In genomic region chr9:67831359-67832045, GRCm38 (mm10) we compare ENCODE assay signal across 8 mouse cellular contexts. TPM values are rescaled to one million over a fixed set of nuclear protein-coding genes. Genes with fewer than 3 reads are reported as not detected.
DNase-seq lines count a peak whose midpoint lies in the region; ATAC-seq and TF ChIP-seq lines count a peak whose summit lies in the region.

No protein-coding gene starts in this region.

- peaks cover 18% of the 10 kb centered on the region for H3K27me3 ChIP-seq in kidney, postnatal 0 days (ENCODE audit: insufficient read depth, low read length)
- peaks cover 59% of the 10 kb centered on the region for H3K27me3 ChIP-seq in forebrain, embryonic 13.5 days
- H3K27me3 ChIP-seq in limb, embryonic 13.5 days, result peaks cover 44% of the 10 kb centered on the region

- H3K9me3 ChIP-seq in kidney, postnatal 0 days (replicated peaks; ENCODE audit: low read length), result no peaks in the 10 kb centered on the region
- no peaks in the 10 kb centered on the region for H3K9me3 ChIP-seq in forebrain, embryonic 13.5 days (replicated peaks)
- H3K9me3 ChIP-seq in limb, embryonic 13.5 days, result no peaks in the 10 kb centered on the region

- no peak for ATAC-seq in kidney, postnatal 0 days (replicated peaks; ENCODE audit: low FRiP score, low read depth)
- ATAC-seq in forebrain, embryonic 13.5 days, result peak; percentile 79
- peak; percentile 44 for ATAC-seq in limb, embryonic 13.5 days (ENCODE audit: low FRiP score, low read depth)

- H3K27ac ChIP-seq in kidney, postnatal 0 days, result no peak overlapping the region
- no peak overlapping the region for H3K27ac ChIP-seq in forebrain, embryonic 13.5 days
- no peak overlapping the region for H3K27ac ChIP-seq in limb, embryonic 13.5 days

- H3K9ac ChIP-seq in kidney, postnatal 0 days (ENCODE audit: low read depth, low read length), result peak overlapping the region; percentile 52
- H3K9ac ChIP-seq in forebrain, embryonic 13.5 days, result peak overlapping the region; percentile 57
- peak overlapping the region; percentile 65 for H3K9ac ChIP-seq in limb, embryonic 13.5 days

- DNase-seq in kidney, postnatal 0 days (ENCODE audit: low spot score), result no peak
- no peak for DNase-seq in kidney, adult 18-20 months
- DNase-seq in brain, adult 2 months (ENCODE audit: low read depth, low spot score), result peak; percentile 57
- peak; percentile 58 for DNase-seq in neural tube, embryonic 10.5 days (ENCODE audit: extremely low spot score, low spot score)
- DNase-seq in spleen, adult 18-20 months, result no peak
- no peak for DNase-seq in urinary bladder, postnatal 14 days (ENCODE audit: low spot score)

- no peaks in the 10 kb centered on the region for H3K36me3 ChIP-seq in kidney, postnatal 0 days (ENCODE audit: insufficient read depth, low read length)
- H3K36me3 ChIP-seq in forebrain, embryonic 13.5 days (ENCODE audit: poor library complexity, severe bottlenecking), result no peaks in the 10 kb centered on the region
- H3K36me3 ChIP-seq in limb, embryonic 13.5 days, result no peaks in the 10 kb centered on the region

- H3K4me2 ChIP-seq in kidney, postnatal 0 days (ENCODE audit: low read length), result peak overlapping the region; percentile 90
- peak overlapping the region; percentile 75 for H3K4me2 ChIP-seq in forebrain, embryonic 13.5 days
- peak overlapping the region; percentile 91 for H3K4me2 ChIP-seq in limb, embryonic 13.5 days (replicated peaks)

- H3K4me3 ChIP-seq in kidney, postnatal 0 days (replicated peaks; ENCODE audit: low read depth, low read length), result peak overlapping the region; percentile 48
- peak overlapping the region; percentile 58 for H3K4me3 ChIP-seq in forebrain, embryonic 13.5 days
- H3K4me3 ChIP-seq in limb, embryonic 13.5 days, result peak overlapping the region; percentile 64

- WGBS in kidney, postnatal 0 days, result under 1% methylated on average over 50 of the region's 57 CpGs
- under 1% methylated on average over 53 of the region's 57 CpGs for WGBS in forebrain, embryonic 13.5 days
- under 1% methylated on average over 57 of the region's 57 CpGs for WGBS in limb, embryonic 13.5 days

- H3K4me1 ChIP-seq in kidney, postnatal 0 days (replicated peaks; ENCODE audit: insufficient read depth, low read length), result peaks cover 12% of the 10 kb centered on the region
- peaks cover 21% of the 10 kb centered on the region for H3K4me1 ChIP-seq in forebrain, embryonic 13.5 days
- peaks cover 16% of the 10 kb centered on the region for H3K4me1 ChIP-seq in limb, embryonic 13.5 days

- no peak for TF ChIP-seq CTCF in kidney, postnatal 0 days (IDR thresholded peaks at IDR 0.05; ENCODE audit: low read depth)

RNA-seq across cellular contexts. Expression of gene C2cd4a, which starts 0.6 kb away (rescaled TPM):
- 0.32 and 0.61 TPM in 2 replicates for polyA plus RNA-seq in kidney, postnatal 0 days (2015; fragmentation: Nextera tagmentation; extraction: Ambion mirVana)
- not detected in 2 replicates for polyA plus RNA-seq in forebrain, embryonic 13.5 days (2015; fragmentation: Nextera tagmentation; extraction: Ambion mirVana)
- 0.33 and 0.40 TPM in 2 replicates for polyA plus RNA-seq in limb, embryonic 13.5 days (2015; fragmentation: Nextera tagmentation; extraction: Ambion mirVana)

RNA-seq across cellular contexts. Expression of gene Vps13c, which starts 8.7 kb away (rescaled TPM):
- 3.6 and 3.7 TPM in 2 replicates for polyA plus RNA-seq in kidney, postnatal 0 days (2015; fragmentation: Nextera tagmentation; extraction: Ambion mirVana)
- 7.7 and 8.1 TPM in 2 replicates for polyA plus RNA-seq in forebrain, embryonic 13.5 days (2015; fragmentation: Nextera tagmentation; extraction: Ambion mirVana)
- polyA plus RNA-seq in limb, embryonic 13.5 days (2015; fragmentation: Nextera tagmentation; extraction: Ambion mirVana), result 4.4 and 4.6 TPM in 2 replicates

Comparison
In these comparisons a context has a peak if more than half of its experiments do, and no peak if none do; other contexts are left out.
1. DNase-seq: peak in brain, adult 2 months (single experiment) and neural tube, embryonic 10.5 days (single experiment); none in kidney, postnatal 0 days (single experiment), kidney, adult 18-20 months (single experiment), spleen, adult 18-20 months (0 of 2) and urinary bladder, postnatal 14 days (single experiment).
2. Peak in every context shown above with its lines, with median percentiles within 50 percentile points of each other: H3K4me2 ChIP-seq, H3K4me3 ChIP-seq and H3K9ac ChIP-seq.